Mouse (Mus musculus) embryo, embryonic 11 days (tissue): ENCODE data around the gene Gpr179.
A peak's percentile ranks its signal among the peaks of the same experiment; 100 is the strongest.
"Not testable (repeated sequence)": the region's sequence is repeated elsewhere in the genome, so short reads cannot be mapped to it uniquely, and the experiment has no call there.

Experiments
- DNase-seq: peaks from one replicate; pipeline ENCODE4 v3.0.0-alpha.2; 2015

Gpr179 gene

GRCm38 (mm10) chr11:97315504-97316503, 36.1 kb downstream of the Gpr179 start, which contains the start of gene Mrpl45:
Gene Mrpl45 (plus strand): TSS chr11:97315716.
- DNase-seq = peak; percentile 100

DNA sequence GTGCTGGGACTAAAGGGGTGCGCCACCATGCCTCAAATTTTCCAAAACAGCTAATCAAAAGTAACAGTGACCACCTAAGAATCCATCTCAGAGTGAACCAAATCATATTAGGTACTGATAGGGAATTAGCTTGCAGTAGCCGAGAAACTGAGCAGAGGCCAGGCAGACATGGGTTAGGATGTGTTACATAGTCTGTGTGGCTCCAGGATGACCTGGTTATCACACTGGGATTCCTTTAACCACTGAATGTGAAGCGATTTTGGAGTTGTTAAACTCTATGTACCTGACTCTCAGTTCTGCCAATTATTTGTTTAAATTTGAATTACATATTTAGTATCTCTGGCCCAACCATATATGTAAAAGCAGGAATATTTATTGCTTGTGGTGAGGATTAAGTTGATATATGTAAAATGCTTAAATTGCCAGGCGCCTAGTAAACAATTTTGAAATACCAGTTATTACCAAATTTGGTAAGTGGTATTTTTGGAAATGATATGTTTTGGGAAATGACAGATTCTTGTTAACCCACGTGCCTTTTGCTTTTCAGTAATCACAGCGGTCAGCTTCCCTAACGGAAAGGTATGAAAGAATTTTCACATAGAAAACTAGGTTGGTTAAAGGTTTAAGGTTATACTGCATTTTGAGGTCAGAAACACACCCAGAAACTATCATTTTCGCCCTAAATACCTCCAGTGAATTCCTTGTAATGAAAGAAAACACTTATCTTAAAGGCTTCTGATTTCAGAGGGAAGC, 37.0 kb downstream of the Gpr179 start:
- DNase-seq = no peak

- DNase-seq = no peak
These were observed 37.8 kb downstream of the Gpr179 start for GRCm38 (mm10) chr11:97314110-97314509.

- not testable (repeated sequence) for DNase-seq
These were observed 39.0 kb downstream of the Gpr179 start for GRCm38 (mm10) chr11:97312871-97313270.

GRCm38 (mm10) chr11:97310895-97311631, 40.8 kb downstream of the Gpr179 start:
- DNase-seq = peak; percentile 81

GRCm38 (mm10) chr11:97309911-97310571, 41.8 kb downstream of the Gpr179 start:
- DNase-seq = peak; percentile 93

GRCm38 (mm10) chr11:97309451-97309836, 42.4 kb downstream of the Gpr179 start:
- DNase-seq = peak; percentile 42

- no peak for DNase-seq
These were observed 42.9 kb downstream of the Gpr179 start for GRCm38 (mm10) chr11:97308806-97309450.

- DNase-seq = no peak
These were observed 44.4 kb downstream of the Gpr179 start for GRCm38 (mm10) chr11:97307294-97308069.

DNA sequence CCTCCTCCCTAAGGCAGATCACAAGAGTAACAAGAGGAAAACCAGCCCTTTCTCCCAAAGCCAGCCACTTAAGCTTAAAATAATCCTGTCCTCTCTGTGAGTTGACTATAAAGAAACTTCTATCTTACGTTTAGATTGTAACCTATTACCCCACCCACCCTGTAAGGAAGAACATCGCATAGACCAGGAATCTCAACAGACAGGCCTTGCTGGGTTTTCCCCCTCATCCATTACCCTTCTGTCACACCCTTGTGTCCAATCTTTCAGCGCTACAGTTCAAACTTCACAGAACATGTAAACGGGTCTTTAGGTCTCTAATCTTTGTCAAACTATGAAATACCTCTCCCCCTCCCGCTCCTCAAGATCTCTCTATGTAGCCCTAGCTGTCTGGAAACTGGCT, 47.2 kb downstream of the Gpr179 start:
- DNase-seq = no peak

- no peak for DNase-seq
These were observed 49.6 kb downstream of the Gpr179 start for GRCm38 (mm10) chr11:97302231-97302781.

DNA sequence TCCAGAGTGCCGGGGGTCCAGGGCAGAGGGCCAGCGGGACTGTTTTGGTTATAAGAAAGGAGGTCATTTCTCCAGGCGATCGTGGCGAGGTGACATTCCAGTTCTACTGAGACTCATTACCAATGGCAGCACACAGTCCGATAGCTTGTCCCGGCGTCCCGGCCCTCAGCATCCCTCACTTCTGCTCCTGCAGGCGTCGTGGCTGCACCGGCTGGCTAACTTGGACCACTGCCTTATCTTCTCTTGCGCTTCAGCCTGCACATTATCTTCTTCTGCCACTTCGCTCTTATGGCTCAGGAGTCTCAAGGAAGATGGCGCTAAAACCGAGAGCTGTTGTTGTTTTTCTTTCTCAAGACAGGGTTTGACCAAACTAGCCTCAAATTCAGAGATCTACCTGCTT, 50.5 kb downstream of the Gpr179 start:
- DNase-seq = no peak

DNA sequence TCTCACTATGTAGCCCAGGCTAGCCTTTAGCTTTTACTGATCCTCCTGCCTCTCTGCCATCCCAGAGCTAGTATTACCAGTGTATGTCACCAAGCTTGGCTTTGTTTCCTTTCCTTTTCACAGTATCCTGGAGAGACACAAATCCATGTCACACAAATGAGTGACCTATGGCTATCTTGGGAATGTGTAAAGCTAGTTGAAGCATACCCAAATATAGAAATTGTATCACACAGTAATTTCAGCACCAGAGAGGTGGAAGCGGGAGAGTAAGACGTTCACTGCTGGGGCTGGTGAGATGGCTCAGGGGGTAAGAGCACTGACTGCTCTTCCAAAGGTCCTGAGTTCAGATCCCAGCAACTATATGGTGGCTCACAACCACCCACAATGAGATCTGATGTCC, 51.9 kb downstream of the Gpr179 start:
- DNase-seq = no peak

DNA sequence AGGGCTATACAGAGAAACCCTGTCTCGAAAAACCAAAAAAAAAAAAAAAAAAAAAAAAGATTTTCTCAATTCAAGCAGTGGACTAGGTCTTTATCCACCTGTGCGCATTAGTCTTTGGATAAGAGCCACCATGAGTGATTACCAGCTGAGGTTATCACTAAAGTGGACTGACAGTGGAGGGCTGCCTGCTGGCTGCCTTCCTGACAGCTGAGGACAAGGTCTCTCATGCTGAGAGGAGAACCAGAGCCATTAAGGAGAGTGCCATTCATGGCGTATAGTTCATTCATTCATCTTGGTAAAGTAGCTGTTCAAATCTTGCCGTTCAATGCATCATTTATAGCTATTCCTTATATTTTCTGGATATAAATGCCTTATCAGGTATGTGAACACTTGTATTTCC, 55.3 kb downstream of the Gpr179 start:
- no peak for DNase-seq

- no peak for DNase-seq
These were observed 59.1 kb downstream of the Gpr179 start for GRCm38 (mm10) chr11:97292731-97293130.

GRCm38 (mm10) chr11:97289276-97290230, 62.3 kb downstream of the Gpr179 start:
- no peak for DNase-seq

GRCm38 (mm10) chr11:97287643-97288042, 64.2 kb downstream of the Gpr179 start:
- DNase-seq = no peak

GRCm38 (mm10) chr11:97286973-97287372, 64.9 kb downstream of the Gpr179 start:
- no peak for DNase-seq
